Mouse (Mus musculus): ENCODE measurements around the gene Ccl5.

GRCm38 (mm10) chr11:83560405-83560804 is 30.1 kb upstream of the Ccl5 start:
- TF ChIP-seq CTCF (IDR thresholded peaks at IDR 0.05; ENCODE audit: extremely low read depth, insufficient read depth, insufficient read length, insufficient replicate concordance) (no peak), POLR2A (IDR thresholded peaks at IDR 0.05; ENCODE audit: low read depth, low read length) (no peak)
